Mouse (Mus musculus): ENCODE measurements around the gene Gm10272.
"Not testable (repeated sequence)": the region's sequence is repeated elsewhere in the genome, so short reads cannot be mapped to it uniquely, and the experiment has no call there.

DNA sequence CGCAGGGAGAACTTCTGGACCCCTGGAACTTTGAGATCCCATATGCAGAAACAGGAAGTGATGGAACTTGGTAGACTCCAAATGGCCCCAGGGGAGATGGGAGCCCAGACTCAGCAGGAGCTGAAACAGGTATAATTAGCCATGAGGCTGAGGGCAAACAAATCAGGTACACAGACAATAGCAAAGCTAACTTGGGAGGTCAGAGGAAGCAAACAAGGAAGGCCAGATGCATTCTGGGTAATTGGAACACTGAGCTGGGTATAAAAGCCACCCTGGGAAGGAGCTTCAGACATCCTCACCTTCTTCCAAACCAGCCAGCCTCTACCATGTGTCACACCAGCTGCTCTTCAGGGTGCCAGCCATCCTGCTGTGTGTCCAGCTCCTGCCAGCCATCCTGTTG lies 13.9 kb downstream of the Gm10272 start, which contains the start of gene Krtap12-1:
- TF ChIP-seq CTCF (IDR thresholded peaks at IDR 0.05); POLR2A (IDR thresholded peaks at IDR 0.05; ENCODE audit: insufficient read depth, low read depth, low read length): not testable (repeated sequence)
